Mouse (Mus musculus): ENCODE data around the gene Aadat. TPM values are rescaled to one million over a fixed set of nuclear protein-coding genes. Genes with fewer than 3 reads are reported as not detected.

The Aadat gene
- not detected for total RNA-seq (2023)

GRCm38 (mm10) chr8:60505653-60506521 is at the start of gene Aadat:
TSS of gene Aadat (plus strand) at chr8:60505932.

GRCm38 (mm10) chr8:60503098-60503497 is 2.6 kb upstream of the Aadat start, which contains the start of gene Gm10283:
TSS of gene Gm10283 (minus strand) at chr8:60503198.

Other genes with a start within 250 kb of the Aadat start
- gene Gm10283, start 2.7 kb upstream of the Aadat start, total RNA-seq (2023), result not detected
- 1 to 10 TPM in 1 of 2 experiments, under 1 TPM in 1; 0.85 to 1.9 TPM for gene Mfap3l, start 126.9 kb downstream of the Aadat start, total RNA-seq (2023)